Mouse (Mus musculus): ENCODE results near the gene Tnf. TPM values are rescaled to one million over a fixed set of nuclear protein-coding genes. Genes with fewer than 3 reads are reported as not detected.
"Not testable (repeated sequence)": the region's sequence is repeated elsewhere in the genome, so short reads cannot be mapped to it uniquely, and the experiment has no call there.

Tnf gene
- polyA plus RNA-seq, 1 experiment = not detected

DNA sequence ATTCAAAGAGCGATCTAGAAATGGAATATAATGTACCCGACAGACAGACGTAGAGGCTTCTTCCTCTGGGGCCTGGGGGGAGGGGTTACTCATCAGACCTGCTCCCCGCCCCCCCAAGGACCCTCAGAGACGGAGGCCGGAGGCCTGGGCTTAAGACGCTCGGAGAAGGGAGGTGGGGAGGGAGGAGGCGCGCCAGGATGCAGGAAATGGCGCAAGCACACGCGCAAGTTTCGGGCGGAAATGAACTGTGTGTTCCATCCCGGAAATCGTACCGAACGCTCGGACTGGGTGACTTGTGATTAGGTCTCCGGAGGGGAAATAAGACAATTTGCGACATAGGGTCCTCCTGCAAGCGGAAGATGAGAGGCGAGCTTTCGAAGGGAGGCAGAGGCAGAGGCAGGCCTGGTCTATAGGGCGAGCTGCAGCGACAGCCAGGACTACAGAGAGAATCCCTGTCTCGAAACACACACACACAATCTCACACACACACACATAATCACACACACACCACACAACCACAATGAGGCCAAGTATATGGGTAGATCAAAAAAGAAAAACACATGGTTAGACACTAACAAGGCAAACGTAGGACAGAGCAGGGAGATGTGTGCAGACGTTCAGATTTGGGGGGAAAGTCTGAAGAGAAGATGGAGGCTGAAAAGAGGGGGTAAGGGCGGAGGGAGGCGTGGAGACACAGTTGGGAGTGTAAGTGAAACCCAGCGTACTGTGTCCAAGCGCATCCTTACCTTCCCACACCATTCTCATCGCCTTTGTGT is 34.0 kb upstream of the Tnf start, which contains the start of gene Nfkbil1:
Gene Nfkbil1, minus strand, starts transcription at position 179 of the 776 bp plus-strand sequence.
- H3K27ac ChIP-seq (ENCODE audit: insufficient read depth, low read depth, low read length) = peak within 1 kb of the TSS; percentile 90
- peak within 1 kb of the TSS; percentile 72 for H3K4me3 ChIP-seq (ENCODE audit: insufficient read depth, low read depth, low read length)
- WGBS = under 1% methylated on average over 35 of the region's 35 CpGs
- TF ChIP-seq POLR2A (IDR thresholded peaks at IDR 0.05; ENCODE audit: insufficient read depth, low read depth, low read length) (peak; percentile 79), CTCF (IDR thresholded peaks at IDR 0.05; ENCODE audit: insufficient read depth, low read depth, low read length) (no peak)
- H3K4me1 ChIP-seq (ENCODE audit: control insufficient read depth, insufficient read depth, low read length) = peaks cover 21% of the 10 kb centered on the region

GRCm38 (mm10) chr17:35234903-35235302 is 33.1 kb upstream of the Tnf start:
- 5% methylated on average over 30 of the region's 31 CpGs for WGBS
- peak overlapping the region; percentile 58 for H3K4me3 ChIP-seq (ENCODE audit: insufficient read depth, low read depth, low read length)
- TF ChIP-seq POLR2A (IDR thresholded peaks at IDR 0.05; ENCODE audit: insufficient read depth, low read depth, low read length) = no peak
- TF ChIP-seq CTCF (IDR thresholded peaks at IDR 0.05; ENCODE audit: insufficient read depth, low read depth, low read length) = no peak

GRCm38 (mm10) chr17:35234090-35234489 is 32.3 kb upstream of the Tnf start:
- peaks cover 19% of the 10 kb centered on the region for H3K4me1 ChIP-seq (ENCODE audit: control insufficient read depth, insufficient read depth, low read length)
- H3K4me3 ChIP-seq (ENCODE audit: insufficient read depth, low read depth, low read length); H3K27ac ChIP-seq (ENCODE audit: insufficient read depth, low read depth, low read length): not testable (repeated sequence)
- 76% methylated on average over 7 of the region's 7 CpGs for WGBS

More at GRCm38 (mm10) chr17:35234903-35235302, 33.1 kb upstream of the Tnf start:
- Histone ChIP-seq H3K4me1 (ENCODE audit: control insufficient read depth, insufficient read depth, low read length) (peaks cover 19% of the 10 kb centered on the region), H3K27ac (ENCODE audit: insufficient read depth, low read depth, low read length) (peak overlapping the region; percentile 65)

- no peak within 1 kb of the TSS for H3K4me3 ChIP-seq (ENCODE audit: insufficient read depth, low read depth, low read length)
- no peak within 1 kb of the TSS for H3K27ac ChIP-seq (ENCODE audit: insufficient read depth, low read depth, low read length)
- H3K4me1 ChIP-seq (ENCODE audit: control insufficient read depth, insufficient read depth, low read length) = peaks cover 19% of the 10 kb centered on the region
- TF ChIP-seq CTCF (IDR thresholded peaks at IDR 0.05; ENCODE audit: insufficient read depth, low read depth, low read length) (no peak), POLR2A (IDR thresholded peaks at IDR 0.05; ENCODE audit: insufficient read depth, low read depth, low read length) (no peak)
- 61% methylated on average over 18 of the region's 18 CpGs for WGBS
Measured at GRCm38 (mm10) chr17:35233114-35233980, 31.5 kb upstream of the Tnf start, which contains the start of gene Atp6v1g2. TSS of gene Atp6v1g2 (plus strand) at chr17:35233660.

- H3K4me3 ChIP-seq (ENCODE audit: insufficient read depth, low read depth, low read length) = no peak overlapping the region
- TF ChIP-seq CTCF (IDR thresholded peaks at IDR 0.05; ENCODE audit: insufficient read depth, low read depth, low read length) = no peak
- TF ChIP-seq POLR2A (IDR thresholded peaks at IDR 0.05; ENCODE audit: insufficient read depth, low read depth, low read length) = no peak
- peaks cover 22% of the 10 kb centered on the region for H3K4me1 ChIP-seq (ENCODE audit: control insufficient read depth, insufficient read depth, low read length)
- 89% methylated on average over 5 of the region's 5 CpGs for WGBS
- H3K27ac ChIP-seq (ENCODE audit: insufficient read depth, low read depth, low read length) = no peak overlapping the region
Measured at GRCm38 (mm10) chr17:35232659-35233058, 30.9 kb upstream of the Tnf start.

GRCm38 (mm10) chr17:35232043-35232442 is 30.2 kb upstream of the Tnf start:
- peak overlapping the region; percentile 14; the same call in 1 of the 2 replicates for H3K4me3 ChIP-seq (ENCODE audit: insufficient read depth, low read depth, low read length)
- H3K27ac ChIP-seq (ENCODE audit: insufficient read depth, low read depth, low read length) = no peak overlapping the region
- TF ChIP-seq POLR2A (IDR thresholded peaks at IDR 0.05; ENCODE audit: insufficient read depth, low read depth, low read length) = no peak
- TF ChIP-seq CTCF (IDR thresholded peaks at IDR 0.05; ENCODE audit: insufficient read depth, low read depth, low read length) = peak; percentile 86
- WGBS = 13% methylated on average over 12 of the region's 12 CpGs
- peaks cover 17% of the 10 kb centered on the region for H3K4me1 ChIP-seq (ENCODE audit: control insufficient read depth, insufficient read depth, low read length)

DNA sequence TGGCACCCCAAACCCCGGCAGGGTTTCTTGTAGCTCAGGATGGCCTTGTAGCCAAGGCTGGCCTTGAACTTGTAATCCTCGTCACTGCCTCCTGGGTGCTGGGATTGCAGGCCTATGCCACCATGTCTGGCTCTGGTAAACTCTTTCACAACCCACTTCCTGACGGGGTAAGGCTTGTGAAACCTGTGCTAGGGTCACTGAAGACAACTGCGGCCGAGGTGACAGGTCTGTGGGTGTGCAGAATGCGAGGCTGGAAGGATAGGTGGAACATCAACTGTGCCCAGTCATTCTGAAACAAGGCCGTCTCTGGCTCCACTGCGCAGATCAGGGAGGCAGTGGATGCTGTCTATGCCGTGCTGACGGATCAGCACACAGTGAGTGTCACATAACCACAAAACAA is 29.2 kb upstream of the Tnf start:
- 92% methylated on average over 10 of the region's 10 CpGs for WGBS
- Histone ChIP-seq H3K4me1 (ENCODE audit: control insufficient read depth, insufficient read depth, low read length) (peaks cover 16% of the 10 kb centered on the region), H3K4me3 (ENCODE audit: insufficient read depth, low read depth, low read length) (no peak overlapping the region), H3K27ac (ENCODE audit: insufficient read depth, low read depth, low read length) (no peak overlapping the region)
- TF ChIP-seq CTCF (IDR thresholded peaks at IDR 0.05; ENCODE audit: insufficient read depth, low read depth, low read length) (no peak), POLR2A (IDR thresholded peaks at IDR 0.05; ENCODE audit: insufficient read depth, low read depth, low read length) (no peak)

- Histone ChIP-seq H3K4me3 (ENCODE audit: insufficient read depth, low read depth, low read length) (no peak overlapping the region), H3K4me1 (ENCODE audit: control insufficient read depth, insufficient read depth, low read length) (peaks cover 4% of the 10 kb centered on the region; the same call in 1 of the 2 replicates), H3K27ac (ENCODE audit: insufficient read depth, low read depth, low read length) (no peak overlapping the region)
- TF ChIP-seq POLR2A (IDR thresholded peaks at IDR 0.05; ENCODE audit: insufficient read depth, low read depth, low read length) = no peak
- no peak for TF ChIP-seq CTCF (IDR thresholded peaks at IDR 0.05; ENCODE audit: insufficient read depth, low read depth, low read length)
- 81% methylated on average over 14 of the region's 14 CpGs for WGBS
Measured at GRCm38 (mm10) chr17:35226561-35227046, 24.8 kb upstream of the Tnf start.

DNA sequence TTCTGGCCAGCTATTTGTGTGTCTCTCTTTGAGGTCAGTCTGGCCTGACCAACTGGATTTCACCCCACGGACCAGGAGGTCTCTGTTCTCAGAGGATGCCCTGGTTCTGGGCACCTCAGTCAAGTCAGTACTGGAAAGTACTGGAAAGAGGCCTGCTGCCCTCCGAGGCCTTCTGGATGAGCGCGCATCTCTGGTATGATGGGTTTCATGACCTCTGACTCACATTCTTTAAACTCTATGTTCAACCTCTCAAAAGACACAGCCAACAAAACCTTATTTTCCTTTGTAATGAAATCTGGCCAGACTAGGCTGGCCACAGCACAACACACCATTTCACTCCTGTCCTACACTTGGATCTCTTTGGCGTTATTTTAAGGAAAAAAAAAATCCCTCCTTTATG is 23.6 kb upstream of the Tnf start:
- Histone ChIP-seq H3K4me1 (ENCODE audit: control insufficient read depth, insufficient read depth, low read length) (peaks cover 5% of the 10 kb centered on the region), H3K4me3 (ENCODE audit: insufficient read depth, low read depth, low read length) (no peak overlapping the region), H3K27ac (ENCODE audit: insufficient read depth, low read depth, low read length) (no peak overlapping the region)
- no peak for TF ChIP-seq POLR2A (IDR thresholded peaks at IDR 0.05; ENCODE audit: insufficient read depth, low read depth, low read length)
- no peak for TF ChIP-seq CTCF (IDR thresholded peaks at IDR 0.05; ENCODE audit: insufficient read depth, low read depth, low read length)
- WGBS = 92% methylated on average over 5 of the region's 5 CpGs

Data from olfactory bulb, adult 2 months (tissue).